Mouse (Mus musculus) forebrain, embryonic 11.5 days (tissue): ENCODE results near the gene Ccna2. TPM values are rescaled to one million over a fixed set of nuclear protein-coding genes. Genes with fewer than 3 reads are reported as not detected.

Source experiments
- ATAC-seq: fragments of 200-750 bp; cut with Nextera tagmentation; replicated peaks from 2 replicates; pipeline ENCODE4 v1.8.0; 2017; ENCODE audit warnings: moderate TSS enrichment; ENCODE audit not compliant: low FRiP score
- DNase-seq: peaks from one replicate; pipeline ENCODE4 v3.0.0-alpha.2; 2017; ENCODE audit warnings: low spot score
- H3K27ac ChIP-seq: fragments of 300-500 bp; sonication (generic); 2 replicates; pipeline ENCODE4 v1.5.1; 2014; ENCODE audit warnings: low read depth, low read length
- H3K27me3 ChIP-seq: fragments of 300-500 bp; sonication (generic); 2 replicates; pipeline ENCODE4 v1.6.1; 2014; ENCODE audit warnings: mild to moderate bottlenecking, low read length, mixed read lengths; ENCODE audit not compliant: control insufficient read depth, insufficient read depth
- H3K36me3 ChIP-seq: fragments of 300-500 bp; sonication (generic); 2 replicates; pipeline ENCODE4 v1.6.1; 2014; ENCODE audit warnings: mild to moderate bottlenecking, low read length, moderate library complexity, mixed read lengths; ENCODE audit not compliant: control insufficient read depth, insufficient read depth
- H3K4me1 ChIP-seq: fragments of 300-500 bp; sonication (generic); replicated peaks from 2 replicates; pipeline ENCODE4 v1.6.1; 2014; ENCODE audit warnings: low read length, mixed read lengths; ENCODE audit not compliant: control insufficient read depth, insufficient read depth
- H3K4me2 ChIP-seq: fragments of 300-500 bp; sonication (generic); 2 replicates; pipeline ENCODE4 v1.6.1; 2014; ENCODE audit warnings: low read depth, mild to moderate bottlenecking, low read length, moderate library complexity, mixed read lengths; ENCODE audit not compliant: severe bottlenecking
- H3K4me3 ChIP-seq: fragments of 300-500 bp; sonication (generic); 2 replicates; pipeline ENCODE4 v1.5.1; 2014; ENCODE audit warnings: low read depth, low read length
- H3K9ac ChIP-seq: fragments of 300-500 bp; sonication (generic); 2 replicates; pipeline ENCODE4 v1.6.1; 2014; ENCODE audit warnings: low read length
- H3K9me3 ChIP-seq: fragments of 300-500 bp; sonication (generic); 2 replicates; pipeline ENCODE4 v1.6.1; 2016; ENCODE audit warnings: low read length, mixed read lengths; ENCODE audit not compliant: control insufficient read depth
- WGBS: fragments of 180-500 bp; shearing (Covaris S2); extraction: QIAGEN DNeasy Blood & Tissue Kit; methylation state at CpG from one replicate; pipeline ENCODE4 v1.1.7; 2014; 5-methylcytosine and 5-hydroxymethylcytosine counted together
- polyA plus RNA-seq: library from polyadenylated mRNA; unstranded; fragments of >200 nt; fragmentation: Nextera tagmentation; extraction: Ambion mirVana; gene quantifications from 2 replicates; pipeline ENCODE4 v1.2.1, GENCODE M21; 2014

Gene Ccna2
- polyA plus RNA-seq, 1 experiment from 2014 or later = 333 TPM

DNA sequence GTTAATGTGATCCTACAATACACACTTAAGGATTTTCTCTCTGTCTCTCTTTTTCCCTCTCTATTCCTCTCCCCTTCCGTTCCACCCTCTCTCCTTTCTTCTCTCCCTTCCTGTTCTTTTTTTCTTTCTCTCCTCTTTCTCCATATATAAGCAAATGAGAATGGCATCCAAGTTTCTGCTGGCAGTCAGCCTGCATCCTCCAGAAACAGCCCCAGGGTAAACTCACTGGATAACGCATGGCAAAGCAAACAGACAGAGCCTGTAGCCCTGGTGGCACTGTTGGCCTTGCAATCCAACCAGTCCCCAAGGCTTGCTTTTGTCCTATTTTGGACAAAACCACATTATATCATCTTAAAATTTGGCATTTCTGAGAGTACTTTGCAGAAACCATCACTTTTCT, 40.7 kb downstream of the Ccna2 start:
- Histone ChIP-seq H3K4me1 (no peaks in the 10 kb centered on the region), H3K36me3 (no peaks in the 10 kb centered on the region), H3K9ac (no peak overlapping the region), H3K27me3 (peaks cover 2% of the 10 kb centered on the region; the same call in 1 of the 2 replicates), H3K4me2 (no peak overlapping the region), H3K27ac (no peak overlapping the region), H3K9me3 (no peaks in the 10 kb centered on the region), H3K4me3 (no peak overlapping the region)
- 45% methylated on average over 2 of the region's 2 CpGs for WGBS
- no peak for ATAC-seq
- DNase-seq = no peak

DNA sequence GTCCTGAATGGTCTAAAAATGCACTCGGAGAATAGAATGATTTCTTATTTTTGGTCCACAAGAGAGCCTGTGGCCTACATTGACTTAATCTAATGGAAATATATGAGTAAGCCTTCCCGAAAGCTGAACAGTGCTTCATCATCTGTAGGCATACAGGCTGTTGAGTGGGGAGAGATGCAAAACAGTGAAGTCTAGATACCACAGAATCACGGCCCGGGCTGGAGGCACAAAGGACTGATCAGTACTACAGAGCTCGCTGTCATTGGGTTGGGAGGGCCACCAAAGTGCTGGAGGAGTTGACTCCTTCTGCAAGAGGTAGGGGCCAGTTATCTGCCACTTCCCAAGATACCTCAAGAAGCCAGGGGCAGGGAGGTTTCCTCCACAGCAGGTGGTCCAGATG, 41.2 kb downstream of the Ccna2 start:
- ATAC-seq = no peak
- Histone ChIP-seq H3K36me3 (no peaks in the 10 kb centered on the region), H3K4me3 (no peak overlapping the region), H3K4me2 (no peak overlapping the region), H3K9ac (no peak overlapping the region), H3K9me3 (no peaks in the 10 kb centered on the region), H3K27ac (no peak overlapping the region), H3K4me1 (no peaks in the 10 kb centered on the region), H3K27me3 (peaks cover 2% of the 10 kb centered on the region; the same call in 1 of the 2 replicates)
- WGBS = 82% methylated on average over 5 of the region's 5 CpGs
- DNase-seq = no peak

DNA sequence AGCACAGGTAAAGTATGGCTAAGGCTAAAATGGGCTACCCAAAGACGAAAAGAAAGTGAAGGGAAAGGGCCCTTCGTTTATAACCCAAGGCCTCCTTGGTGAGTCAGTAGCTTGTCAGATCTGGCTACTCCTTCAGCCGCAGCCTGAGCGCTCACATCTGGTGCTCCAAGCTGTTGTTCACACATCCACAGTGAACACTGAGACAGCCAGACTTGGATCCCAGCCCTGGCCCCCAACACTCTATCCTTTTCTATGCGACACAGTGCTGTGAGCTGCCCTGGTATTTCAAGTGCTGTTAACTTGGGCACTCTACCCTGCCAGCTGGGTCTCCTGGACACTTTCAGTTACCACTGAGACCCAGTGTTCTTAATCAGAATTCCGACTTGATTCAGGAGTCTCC, 41.6 kb downstream of the Ccna2 start:
- Histone ChIP-seq H3K4me3 (no peak overlapping the region), H3K27me3 (peaks cover 2% of the 10 kb centered on the region; the same call in 1 of the 2 replicates), H3K36me3 (no peaks in the 10 kb centered on the region), H3K9me3 (no peaks in the 10 kb centered on the region), H3K4me1 (no peaks in the 10 kb centered on the region), H3K27ac (no peak overlapping the region), H3K9ac (no peak overlapping the region), H3K4me2 (no peak overlapping the region)
- ATAC-seq (no peak), DNase-seq (no peak)
- 92% methylated on average over 6 of the region's 6 CpGs for WGBS

DNA sequence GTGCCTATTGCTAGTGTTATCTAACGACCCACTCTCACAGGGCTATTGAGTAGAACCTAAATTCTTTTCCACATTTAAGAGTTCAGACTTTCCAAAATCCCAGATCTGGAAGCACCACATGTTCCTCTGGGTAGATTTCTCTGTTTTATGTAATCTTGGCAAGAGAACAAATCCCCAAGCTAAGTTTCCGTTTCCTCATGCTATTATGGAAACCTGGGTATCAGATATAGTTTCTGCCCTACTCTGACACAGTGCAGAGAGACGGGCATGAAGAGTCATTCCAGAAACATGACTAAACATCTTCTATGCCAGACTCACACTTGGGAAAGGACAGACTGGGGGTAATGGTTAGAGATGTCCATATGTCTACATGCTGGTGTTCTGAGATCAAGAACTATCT, 47.5 kb downstream of the Ccna2 start:
- H3K9ac ChIP-seq = no peak overlapping the region
- peaks cover 15% of the 10 kb centered on the region for H3K27me3 ChIP-seq
- H3K4me3 ChIP-seq = no peak overlapping the region
- no peak overlapping the region for H3K27ac ChIP-seq
- no peaks in the 10 kb centered on the region for H3K36me3 ChIP-seq
- ATAC-seq (no peak), DNase-seq (no peak)
- H3K9me3 ChIP-seq = no peaks in the 10 kb centered on the region
- 0 out of 2 replicates have a peak, but pooled peaks cover 5% of the 10 kb centered on the region for H3K4me1 ChIP-seq
- H3K4me2 ChIP-seq = no peak overlapping the region
- 84% methylated on average over 3 of the region's 3 CpGs for WGBS

DNA sequence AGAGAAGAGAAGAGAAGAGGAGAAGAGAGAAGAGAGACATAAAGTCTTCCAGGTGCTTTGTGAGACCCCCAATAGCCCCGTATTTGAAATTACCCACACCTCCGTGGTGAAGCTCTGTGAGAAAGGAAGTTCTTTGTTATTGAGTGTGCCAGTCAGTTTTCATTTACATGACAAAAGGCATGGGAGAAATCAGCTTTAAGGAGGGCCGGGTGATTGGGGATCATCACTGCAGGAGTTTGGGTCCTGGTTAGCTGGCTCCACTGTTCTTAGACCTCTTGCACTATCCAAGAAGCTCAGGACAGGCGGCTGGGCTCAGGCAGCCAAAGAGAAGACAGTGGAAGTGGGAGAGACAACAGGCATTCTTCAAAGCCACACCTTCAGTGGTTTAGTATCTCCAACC, 49.8 kb downstream of the Ccna2 start:
- H3K4me3 ChIP-seq = no peak overlapping the region
- H3K27me3 ChIP-seq = peaks cover 15% of the 10 kb centered on the region
- H3K9me3 ChIP-seq = no peaks in the 10 kb centered on the region
- no peak for ATAC-seq
- no peak overlapping the region for H3K27ac ChIP-seq
- 0 out of 2 replicates have a peak overlapping the region, but pooled peaks have one; percentile 22 for H3K4me2 ChIP-seq
- H3K4me1 ChIP-seq = 0 out of 2 replicates have a peak, but pooled peaks cover 5% of the 10 kb centered on the region
- H3K36me3 ChIP-seq = no peaks in the 10 kb centered on the region
- 0% methylated on average over 4 of the region's 4 CpGs for WGBS
- no peak for DNase-seq
- H3K9ac ChIP-seq = no peak overlapping the region

DNA sequence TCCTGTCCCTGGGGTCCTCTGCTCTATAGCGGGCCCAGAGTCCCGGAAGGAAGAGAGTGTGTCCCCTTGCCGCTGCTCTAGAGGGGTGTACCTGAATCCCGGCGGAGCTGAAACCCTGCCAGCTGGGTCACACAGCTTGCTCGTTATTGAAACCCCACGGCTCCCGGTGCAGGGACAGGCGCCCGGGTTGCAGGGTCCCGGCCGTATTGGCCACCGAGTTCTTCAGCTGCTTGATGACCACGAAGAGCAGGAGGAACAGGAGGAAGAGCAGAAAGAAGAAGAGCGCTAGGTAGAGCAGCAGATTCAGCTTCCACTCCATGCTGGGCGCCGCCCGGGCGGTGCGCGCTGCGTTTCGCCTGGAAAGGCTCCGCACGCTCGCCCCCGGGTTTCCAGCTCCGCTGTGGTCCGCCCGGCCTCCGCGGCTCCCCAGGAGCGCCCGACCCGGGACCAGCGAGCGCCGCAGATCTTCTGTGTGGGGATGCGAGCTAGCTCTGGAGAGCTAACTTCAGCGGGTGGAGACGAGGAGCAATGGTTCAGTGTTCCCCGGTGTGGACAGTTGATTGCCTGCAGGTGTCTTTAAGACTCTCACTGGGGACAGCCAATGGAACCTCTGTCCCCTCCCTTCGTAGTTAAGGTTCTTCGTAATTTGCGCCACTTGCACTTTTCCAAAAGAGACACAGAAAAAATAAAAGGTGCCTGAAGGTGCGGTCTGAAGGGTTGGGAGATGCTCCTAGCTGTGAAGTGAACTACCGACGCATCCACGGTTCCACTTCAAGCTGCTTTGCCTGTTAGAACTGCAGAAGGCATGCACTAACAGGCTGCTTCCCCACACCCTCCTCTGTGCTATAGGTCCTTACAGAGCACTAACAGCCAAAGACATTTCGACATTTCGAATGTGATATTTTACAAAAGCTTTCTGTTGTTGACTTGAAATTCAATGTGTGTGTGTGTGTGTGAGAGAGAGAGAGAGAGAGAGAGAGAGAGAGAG, 50.6 kb downstream of the Ccna2 start, which contains the start of gene Gm11549:
Gene Gm11549 (minus strand): TSS at position 741 of the 988 bp plus-strand sequence.
- Histone ChIP-seq H3K27me3 (peaks cover 15% of the 10 kb centered on the region), H3K4me2 (peak within 1 kb of the TSS; percentile 98), H3K9ac (peak within 1 kb of the TSS; percentile 61), H3K9me3 (no peaks in the 10 kb centered on the region), H3K4me3 (peak within 1 kb of the TSS; percentile 55), H3K27ac (no peak within 1 kb of the TSS), H3K4me1 (0 out of 2 replicates have a peak, but pooled peaks cover 5% of the 10 kb centered on the region), H3K36me3 (no peaks in the 10 kb centered on the region)
- ATAC-seq (peak; percentile 74), DNase-seq (peak; percentile 66)
- WGBS = under 1% methylated on average over 51 of the region's 51 CpGs

DNA sequence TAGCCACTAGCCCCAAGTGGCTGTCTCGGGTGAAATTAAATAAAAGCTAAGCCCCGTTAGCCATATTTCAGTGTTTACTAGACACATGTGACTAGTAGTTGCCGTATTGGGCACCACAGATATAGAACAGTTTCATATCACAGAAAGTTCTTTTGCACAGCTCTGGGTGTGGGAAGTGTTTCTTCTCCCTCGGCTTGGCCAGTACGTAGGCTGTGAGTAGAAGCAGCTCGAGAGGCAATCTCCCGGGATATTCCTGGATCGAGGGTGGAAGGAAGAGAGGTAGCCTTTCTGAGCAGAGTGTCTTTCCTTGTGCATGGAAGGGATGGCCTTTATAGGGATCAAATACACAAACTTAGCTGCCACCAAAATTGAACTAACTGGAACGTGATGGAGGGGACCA, 55.8 kb downstream of the Ccna2 start:
- DNase-seq (peak; percentile 31), ATAC-seq (no peak)
- H3K9ac ChIP-seq = no peak overlapping the region
- H3K27me3 ChIP-seq = peaks cover 10% of the 10 kb centered on the region
- 92% methylated on average over 9 of the region's 9 CpGs for WGBS
- H3K36me3 ChIP-seq = no peaks in the 10 kb centered on the region
- no peak overlapping the region for H3K4me2 ChIP-seq
- H3K4me3 ChIP-seq = no peak overlapping the region
- H3K9me3 ChIP-seq = no peaks in the 10 kb centered on the region
- 0 out of 2 replicates have a peak, but pooled peaks cover 3% of the 10 kb centered on the region for H3K4me1 ChIP-seq
- H3K27ac ChIP-seq = no peak overlapping the region
